Mouse (Mus musculus) liver, adult (tissue): ENCODE results near the gene Edem2.

Source experiments
- GATA4 ChIP-seq: IDR thresholded peaks from 2 replicates; pipeline ENCODE4 v1.6.1; 2014; ENCODE audit warnings: mild to moderate bottlenecking, low read length; ENCODE audit not compliant: insufficient replicate concordance

Gene Edem2

DNA sequence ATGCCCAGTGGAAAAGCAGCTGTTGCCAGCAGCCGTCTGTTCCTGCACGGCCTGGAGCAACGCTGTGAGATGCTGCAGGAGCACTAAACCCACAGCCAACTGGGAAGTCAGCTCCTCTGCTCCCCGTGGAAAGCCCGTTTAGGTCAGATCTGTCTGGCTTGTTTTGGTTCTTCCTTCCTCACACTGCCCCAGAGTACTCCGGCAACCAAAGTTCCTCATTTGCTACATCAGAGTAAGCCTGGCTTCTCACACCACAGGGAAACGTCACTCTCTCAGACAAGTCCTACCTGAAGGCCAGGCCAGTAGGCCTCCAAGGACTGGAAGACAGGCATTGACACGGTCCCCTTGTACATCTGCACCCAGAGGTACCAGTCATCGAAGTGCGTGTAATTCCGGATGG is 18.7 kb downstream of the Edem2 start:
- no peak for TF ChIP-seq GATA4

DNA sequence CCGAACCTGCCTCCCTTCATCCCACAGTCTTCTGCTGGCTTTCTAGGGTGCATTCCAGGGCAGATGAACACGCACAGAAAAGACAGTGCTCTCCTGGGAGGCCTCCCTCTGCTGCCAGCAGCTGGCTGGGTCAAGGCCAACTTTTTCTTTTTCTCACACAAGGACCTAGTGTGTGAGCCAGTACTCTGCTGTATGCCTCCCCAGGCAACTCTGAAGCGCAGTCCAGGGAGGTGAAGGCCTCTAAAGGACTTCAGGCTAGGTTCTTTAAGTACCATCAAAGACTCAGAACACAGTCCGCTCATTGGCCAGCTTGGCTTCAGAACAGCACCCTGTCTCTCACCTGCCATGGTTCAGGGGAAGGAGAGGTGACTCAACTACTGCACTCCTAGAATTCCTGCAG is 22.0 kb downstream of the Edem2 start:
- TF ChIP-seq GATA4 = no peak

DNA sequence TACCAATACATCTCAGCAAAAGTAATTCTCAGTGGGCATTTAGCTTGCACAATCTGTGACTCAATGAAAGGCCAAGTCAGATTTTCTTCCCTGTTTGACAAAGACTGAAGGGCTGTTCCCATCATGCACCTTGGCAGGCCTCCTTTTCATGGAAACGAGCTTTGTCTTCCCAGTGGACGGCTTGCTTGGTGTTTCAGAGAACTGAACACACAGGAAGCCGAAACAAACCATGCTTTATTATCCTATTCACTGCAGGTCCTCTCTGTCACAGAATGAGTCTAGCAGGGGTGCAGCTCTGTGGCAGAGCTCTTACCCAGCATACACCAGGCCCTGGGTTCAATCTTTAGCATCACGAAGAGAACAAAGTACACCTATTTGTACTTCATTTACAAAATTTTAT is 25.6 kb downstream of the Edem2 start:
- TF ChIP-seq GATA4 = no peak

DNA sequence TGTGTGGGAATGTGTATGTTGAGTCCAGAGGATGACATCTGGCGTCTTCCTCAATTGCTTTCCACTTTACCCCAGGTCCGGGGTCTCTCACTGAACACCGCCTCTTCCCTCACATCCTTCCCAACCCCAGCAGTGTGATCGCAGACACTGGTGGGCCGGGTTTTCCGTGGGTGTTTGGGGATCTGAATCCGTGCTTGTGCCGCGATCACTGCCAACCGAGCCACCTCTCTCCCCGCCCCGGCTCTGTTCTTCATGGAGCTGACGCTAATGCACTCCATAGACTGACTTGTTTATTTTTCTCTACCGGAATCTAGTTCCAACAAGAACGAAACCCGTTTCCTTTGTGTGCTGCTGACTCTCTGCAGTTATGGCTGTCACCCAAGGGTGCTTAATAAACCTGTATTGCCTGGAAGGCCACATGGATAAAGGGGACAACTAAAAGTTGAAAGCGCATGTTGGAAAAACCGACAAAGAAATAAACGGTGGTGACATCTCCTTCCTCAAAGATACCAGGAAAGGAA is 27.8 kb downstream of the Edem2 start:
- TF ChIP-seq GATA4 = no peak

DNA sequence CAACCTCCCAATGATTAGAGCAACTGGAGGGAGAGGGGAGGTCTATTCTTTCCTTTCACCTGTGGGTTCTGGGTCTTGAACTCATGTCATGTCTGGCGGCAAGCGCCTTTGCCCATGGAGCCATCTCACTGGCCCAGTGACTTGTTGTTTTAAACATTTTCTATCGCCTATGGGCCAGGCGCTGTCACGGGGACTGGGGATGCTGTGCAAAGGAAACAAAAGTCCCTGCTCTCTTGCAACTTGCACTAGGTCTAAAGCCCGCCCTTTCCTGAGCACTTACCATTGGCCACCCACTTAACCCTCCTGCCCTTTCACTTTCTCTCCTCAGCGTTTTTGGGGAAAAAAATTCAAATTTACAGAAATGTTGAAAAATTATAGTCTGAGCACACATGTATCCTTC is 32.4 kb downstream of the Edem2 start:
- no peak for TF ChIP-seq GATA4

DNA sequence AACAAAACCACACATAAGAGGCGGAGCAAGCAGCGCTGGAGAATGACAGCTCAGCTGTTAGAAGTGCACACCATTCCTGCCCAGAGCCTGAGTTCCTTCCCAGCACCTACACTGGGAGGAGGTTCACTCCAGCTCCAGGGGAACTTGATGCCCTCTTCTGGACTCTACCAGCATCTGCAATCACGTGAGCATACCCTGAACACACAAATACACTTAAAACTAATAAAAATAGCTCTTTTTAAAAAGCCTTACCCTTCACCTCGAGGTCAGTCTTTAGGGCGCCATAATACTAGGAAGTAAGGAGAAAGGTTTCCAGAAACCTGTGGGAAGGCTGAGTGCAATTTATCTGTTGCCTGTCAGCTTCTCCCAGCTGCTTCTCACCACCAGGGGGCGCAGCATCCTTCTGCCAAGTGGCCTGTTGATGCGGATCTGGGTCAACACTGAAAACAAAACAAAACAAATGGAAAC is 33.1 kb downstream of the Edem2 start:
- no peak for TF ChIP-seq GATA4

DNA sequence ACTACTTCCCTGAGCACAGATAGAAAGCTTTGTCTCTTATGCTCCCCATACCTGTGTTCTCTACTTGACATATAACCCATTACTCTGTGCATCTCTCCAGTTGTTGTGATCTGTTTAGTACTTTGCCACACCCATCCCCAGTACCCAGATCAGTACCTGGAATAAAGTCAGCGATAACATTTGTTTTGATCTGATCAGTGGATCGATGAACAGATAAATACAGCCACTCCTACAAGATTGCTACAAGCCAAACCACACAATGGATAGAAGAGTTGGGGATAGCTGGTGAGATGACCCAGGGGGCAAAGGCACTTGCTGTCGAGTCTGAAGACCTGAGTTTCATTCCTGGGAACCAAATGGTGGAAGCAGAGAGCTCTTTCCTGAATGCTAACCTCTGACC is 34.0 kb downstream of the Edem2 start:
- peak; percentile 36; the same call in 1 of the 2 replicates for TF ChIP-seq GATA4

DNA sequence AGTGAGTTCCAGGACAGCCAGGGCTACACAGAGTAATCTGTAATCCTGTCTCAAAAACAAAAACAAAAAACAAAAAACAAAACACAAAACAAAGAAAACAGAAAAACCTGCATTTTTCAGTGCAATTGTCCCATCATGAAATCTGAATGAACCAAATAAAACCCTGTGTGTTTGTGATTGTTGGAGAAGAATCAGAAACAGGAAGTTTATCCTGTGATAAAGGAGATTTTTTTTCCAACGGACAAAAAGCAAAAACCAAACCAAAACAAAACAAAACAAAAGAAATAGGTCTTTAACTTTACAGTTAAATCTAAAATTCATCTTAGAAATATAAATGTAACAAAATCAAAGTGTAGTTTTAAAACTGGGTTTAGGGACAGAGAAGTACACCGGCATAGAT is 34.7 kb downstream of the Edem2 start:
- TF ChIP-seq GATA4 = no peak

DNA sequence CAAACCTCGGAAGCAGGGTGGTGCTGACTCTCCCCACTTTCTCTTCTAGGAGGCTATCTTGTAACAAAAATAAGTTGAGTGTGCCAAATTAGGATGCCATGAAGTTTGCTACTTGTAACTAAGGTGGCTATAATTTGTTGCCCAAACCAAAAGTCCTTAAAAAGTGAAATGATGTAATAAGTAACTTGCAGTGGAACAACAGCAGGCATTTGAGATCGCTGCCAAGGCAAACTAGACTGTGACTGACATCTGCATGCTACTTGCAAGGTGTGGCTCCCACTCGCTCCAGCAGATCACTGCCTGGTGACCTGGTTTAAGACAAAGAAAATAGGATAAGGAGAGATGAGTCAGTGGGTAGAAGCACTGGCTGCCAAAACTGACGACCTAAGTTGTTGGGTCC is 36.1 kb downstream of the Edem2 start:
- no peak for TF ChIP-seq GATA4

DNA sequence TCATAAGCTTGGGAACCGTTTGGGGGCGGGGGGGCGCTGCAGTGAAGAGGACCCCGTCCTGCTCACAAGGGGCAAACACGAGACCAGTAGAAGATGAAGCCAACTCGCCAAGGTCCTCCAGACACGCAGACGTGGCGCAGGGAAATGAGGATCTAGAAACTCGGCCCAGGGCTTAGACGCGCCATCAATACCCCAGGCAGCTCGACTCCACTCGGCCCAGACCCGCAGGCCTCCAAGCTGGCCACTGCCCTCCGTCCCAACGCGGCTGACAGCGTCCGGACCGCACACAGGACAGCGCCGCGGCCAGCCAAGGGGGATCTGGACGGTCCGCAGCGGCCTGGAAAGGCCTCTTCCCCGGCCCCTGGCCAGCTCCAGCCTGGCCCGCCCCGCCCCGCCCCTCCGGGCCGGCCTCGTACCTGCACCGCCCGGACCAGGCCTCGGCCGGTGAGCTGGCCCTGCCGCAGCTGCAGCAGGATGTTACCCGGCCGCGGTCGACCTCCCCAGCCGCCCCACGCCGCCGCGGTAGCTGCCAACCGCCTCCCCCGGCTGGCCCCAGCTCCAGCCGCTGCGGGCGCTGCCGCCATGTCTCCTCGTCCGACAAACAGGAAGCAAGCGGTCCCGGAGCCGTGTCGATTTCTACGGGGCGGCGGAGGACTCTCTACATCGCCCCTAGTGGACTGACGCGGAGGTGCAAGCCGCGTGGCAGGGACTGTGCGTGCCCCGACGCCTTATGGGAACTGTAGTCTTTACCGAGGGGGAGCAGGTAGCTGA is 37.4 kb downstream of the Edem2 start, which contains the start of gene Trpc4ap:
Gene Trpc4ap (minus strand): TSS at position 662 of the 771 bp plus-strand sequence.
- TF ChIP-seq GATA4 = peak; percentile 14; the same call in 1 of the 2 replicates

DNA sequence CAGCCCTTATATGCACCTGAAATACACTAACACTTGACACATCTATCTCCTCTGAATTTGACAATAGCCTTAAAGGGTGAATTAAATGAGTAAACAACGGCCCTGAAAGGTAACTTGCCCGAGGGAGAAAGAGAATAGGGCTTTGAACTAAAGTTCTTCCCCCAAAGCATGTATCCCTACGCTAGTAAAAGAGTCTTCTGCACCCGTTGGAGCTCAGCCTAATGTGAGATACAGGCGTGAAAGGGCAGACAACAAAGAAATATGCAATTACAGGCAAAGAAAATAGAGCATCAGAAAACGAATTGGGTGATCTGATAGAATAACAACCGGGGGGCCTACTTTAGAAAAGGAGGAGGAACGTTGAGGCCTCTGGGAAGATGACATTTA is 37.9 kb downstream of the Edem2 start:
- TF ChIP-seq GATA4 = no peak

DNA sequence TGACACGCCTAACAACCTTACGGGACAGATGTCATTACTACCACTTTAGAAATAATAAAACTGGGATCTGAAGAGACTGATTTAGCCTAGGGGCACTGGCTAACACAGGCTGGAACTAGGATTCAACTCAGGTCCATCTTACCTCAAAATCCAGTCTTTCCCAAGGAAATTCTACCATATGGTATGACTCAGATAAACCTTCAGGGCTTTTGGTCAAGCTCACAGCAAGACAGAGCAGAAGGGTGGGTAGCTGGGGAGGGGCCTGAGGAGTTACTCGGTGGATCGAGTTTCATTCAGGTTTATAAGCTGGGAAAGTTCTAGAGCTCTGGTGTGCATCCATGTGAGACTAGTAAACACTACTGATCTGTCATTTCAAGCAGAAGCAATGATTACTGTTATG is 40.1 kb downstream of the Edem2 start:
- TF ChIP-seq GATA4 = no peak

DNA sequence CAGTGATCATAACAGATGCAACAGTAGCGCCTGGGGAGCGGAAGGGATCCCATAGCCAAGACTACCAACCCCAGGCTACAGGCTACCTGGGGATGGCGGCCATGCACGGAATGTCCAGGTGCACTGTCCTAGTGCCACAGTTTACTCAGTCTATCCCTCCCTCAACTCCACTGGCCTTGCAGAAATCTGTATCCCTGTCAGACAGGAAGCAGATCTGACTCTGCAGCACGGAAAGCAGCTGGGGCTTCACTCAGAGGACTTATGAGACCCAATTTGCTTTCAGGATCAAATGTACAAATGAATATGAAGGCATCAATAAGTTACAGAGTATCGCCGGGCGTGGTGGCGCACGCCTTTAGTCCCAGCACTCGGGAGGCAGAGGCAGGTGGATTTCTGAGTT is 41.5 kb downstream of the Edem2 start:
- no peak for TF ChIP-seq GATA4

DNA sequence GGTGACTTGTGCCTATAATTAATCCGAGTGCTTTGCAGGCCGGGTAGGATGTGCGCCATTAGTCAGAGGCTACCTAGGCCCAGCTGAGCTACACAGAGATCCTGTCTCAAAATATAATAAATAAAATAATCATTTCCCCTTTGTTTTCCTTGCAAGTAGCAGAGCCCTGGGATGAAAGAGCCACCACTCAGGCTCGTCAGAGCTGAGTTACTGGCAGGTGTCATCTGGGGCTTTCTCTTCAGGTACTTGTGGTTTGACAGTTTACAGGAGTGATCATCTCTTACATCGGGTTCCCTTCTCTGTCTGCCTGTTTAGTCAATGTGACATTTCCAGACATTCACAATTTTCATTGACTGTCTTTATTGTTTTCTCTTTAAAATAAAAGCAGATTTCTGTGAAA is 42.7 kb downstream of the Edem2 start:
- no peak for TF ChIP-seq GATA4

DNA sequence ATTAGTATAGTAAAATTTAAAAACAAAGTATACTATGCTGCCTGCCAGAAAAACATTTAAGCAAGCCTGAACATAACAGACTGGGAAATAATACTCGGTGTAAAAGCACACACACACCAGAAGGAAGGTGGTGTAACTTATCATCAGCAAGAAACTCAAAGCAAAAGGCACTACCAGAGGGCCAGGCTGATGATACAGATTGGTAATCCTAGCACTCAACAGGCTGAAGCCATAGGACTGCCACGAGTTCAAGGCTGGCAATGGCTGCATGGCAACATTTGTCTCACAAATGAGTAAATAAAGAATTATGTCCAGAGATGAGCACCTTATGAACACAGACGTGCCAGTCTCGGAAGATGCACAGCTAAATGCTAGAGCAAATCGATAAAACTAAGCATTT is 45.5 kb downstream of the Edem2 start:
- TF ChIP-seq GATA4 = no peak

DNA sequence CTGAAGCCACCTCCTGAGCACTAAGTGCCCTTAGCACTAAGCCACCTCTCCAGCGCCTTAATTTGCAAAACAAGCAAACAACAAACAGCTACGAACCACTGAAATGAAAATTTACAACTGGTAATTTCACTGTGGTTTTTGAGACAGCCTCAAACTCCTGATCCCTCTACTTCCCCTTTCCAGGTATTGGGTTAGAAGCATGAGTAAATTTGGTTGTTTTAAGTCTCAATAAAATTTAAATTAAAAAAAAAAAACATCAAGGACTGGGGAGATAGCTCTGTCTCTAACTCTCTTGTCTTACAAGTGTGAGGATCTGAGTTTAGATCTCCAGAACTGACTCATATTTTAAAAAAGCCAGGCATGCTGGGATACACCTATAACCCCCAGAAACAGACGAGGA is 46.1 kb downstream of the Edem2 start:
- no peak for TF ChIP-seq GATA4

DNA sequence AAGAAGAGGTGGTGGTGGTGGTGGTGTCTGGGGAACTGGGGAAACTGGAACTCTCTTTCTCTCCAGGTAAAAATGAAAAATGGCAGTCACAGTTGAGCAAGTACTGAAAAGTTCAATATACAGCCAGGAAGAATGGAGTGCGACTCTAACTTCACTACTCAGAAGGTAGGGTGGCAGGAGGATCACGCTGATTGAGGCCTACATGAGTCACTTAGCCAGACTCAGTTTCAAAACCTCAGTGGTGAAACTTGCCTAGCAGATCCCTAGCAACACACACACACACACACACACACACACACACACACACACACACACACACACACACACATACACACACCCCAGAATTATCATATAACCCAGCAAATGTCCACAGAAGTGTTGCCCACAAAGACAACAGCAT is 47.4 kb downstream of the Edem2 start:
- TF ChIP-seq GATA4 = no peak

DNA sequence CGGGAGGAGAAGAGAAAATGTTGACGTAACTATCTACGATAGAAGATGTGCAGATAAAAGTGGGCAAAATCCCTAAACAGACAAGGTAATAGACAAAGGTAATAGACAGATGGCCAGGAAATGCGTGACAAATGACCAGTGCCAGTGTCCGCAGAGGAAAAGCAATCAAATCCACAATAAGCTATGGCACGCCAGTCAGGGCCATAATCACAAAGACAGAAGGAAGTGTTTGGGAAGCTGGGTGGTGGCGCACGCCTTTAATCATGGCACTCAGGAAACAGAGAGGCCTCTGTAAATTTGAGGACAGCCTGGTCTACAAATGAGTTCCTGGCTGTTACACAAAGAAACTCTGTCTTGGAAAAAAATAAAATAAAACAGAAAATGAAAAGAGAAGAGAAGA is 48.1 kb downstream of the Edem2 start:
- no peak for TF ChIP-seq GATA4

DNA sequence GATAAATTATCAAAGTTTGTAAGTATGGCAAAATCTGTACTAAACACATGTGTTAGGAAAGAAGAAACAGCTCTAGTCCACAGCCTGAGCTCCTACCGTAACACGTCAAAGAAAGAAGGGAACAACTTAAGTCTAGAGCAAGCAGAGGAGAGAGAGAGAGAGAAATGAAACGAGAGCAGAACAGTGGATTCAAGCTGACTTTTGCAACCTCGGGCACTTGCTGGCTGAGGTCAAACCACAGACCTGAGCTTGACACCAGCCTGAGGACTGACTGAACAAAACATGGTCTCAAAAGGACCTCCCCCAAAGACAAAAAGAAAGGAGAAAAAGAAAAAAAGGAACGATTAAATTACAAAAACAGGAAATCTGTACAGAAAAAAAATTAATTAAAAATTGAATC is 48.7 kb downstream of the Edem2 start:
- no peak for TF ChIP-seq GATA4
